Mouse (Mus musculus): ENCODE data around the gene Hist1h2bk.
"Not testable (repeated sequence)": the region's sequence is repeated elsewhere in the genome, so short reads cannot be mapped to it uniquely, and the experiment has no call there.

The Hist1h2bk gene

DNA sequence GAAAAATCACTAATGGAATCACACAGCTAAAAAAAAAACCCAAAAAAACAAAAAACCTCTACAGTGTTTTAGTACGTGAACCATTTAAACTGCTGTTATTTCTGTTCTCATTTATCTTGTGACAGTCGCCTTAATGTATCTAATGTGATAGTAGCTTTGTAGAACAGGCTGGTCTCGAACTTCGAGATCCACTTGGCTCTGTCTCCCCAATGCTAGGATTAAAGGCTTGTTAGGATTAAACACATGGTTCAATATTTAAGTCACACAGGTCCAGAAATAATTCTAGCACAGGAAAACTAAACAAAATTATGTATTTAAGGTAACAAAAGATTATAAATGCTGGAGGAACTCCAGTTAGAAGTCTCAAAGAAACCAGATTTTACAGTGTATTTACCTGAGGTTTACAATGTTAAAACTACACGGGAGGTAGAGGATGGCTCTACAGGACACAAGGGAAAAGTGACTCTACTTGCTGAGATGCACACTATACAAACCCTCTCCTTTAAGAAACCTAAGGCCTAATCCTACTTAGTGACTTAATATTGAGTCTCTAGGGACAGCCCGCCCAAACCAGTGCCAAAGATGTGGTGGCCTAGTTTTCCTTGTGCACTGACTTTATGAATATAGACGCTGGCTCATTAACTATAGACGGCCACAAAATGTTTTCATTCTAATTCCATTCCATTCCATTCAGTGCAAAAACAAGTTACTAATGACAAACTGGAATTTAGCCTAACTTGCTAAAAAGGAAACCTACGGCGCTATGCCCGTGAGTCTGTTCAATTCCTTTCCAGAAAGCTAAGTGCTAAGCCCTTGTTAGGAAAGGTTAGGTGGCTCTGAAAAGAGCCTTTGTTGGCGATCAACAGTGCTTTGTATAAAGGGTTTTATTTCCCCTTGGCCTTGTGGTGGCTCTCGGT, 6.2 kb downstream of the Hist1h2bk start:
- no peak for DNase-seq

DNA sequence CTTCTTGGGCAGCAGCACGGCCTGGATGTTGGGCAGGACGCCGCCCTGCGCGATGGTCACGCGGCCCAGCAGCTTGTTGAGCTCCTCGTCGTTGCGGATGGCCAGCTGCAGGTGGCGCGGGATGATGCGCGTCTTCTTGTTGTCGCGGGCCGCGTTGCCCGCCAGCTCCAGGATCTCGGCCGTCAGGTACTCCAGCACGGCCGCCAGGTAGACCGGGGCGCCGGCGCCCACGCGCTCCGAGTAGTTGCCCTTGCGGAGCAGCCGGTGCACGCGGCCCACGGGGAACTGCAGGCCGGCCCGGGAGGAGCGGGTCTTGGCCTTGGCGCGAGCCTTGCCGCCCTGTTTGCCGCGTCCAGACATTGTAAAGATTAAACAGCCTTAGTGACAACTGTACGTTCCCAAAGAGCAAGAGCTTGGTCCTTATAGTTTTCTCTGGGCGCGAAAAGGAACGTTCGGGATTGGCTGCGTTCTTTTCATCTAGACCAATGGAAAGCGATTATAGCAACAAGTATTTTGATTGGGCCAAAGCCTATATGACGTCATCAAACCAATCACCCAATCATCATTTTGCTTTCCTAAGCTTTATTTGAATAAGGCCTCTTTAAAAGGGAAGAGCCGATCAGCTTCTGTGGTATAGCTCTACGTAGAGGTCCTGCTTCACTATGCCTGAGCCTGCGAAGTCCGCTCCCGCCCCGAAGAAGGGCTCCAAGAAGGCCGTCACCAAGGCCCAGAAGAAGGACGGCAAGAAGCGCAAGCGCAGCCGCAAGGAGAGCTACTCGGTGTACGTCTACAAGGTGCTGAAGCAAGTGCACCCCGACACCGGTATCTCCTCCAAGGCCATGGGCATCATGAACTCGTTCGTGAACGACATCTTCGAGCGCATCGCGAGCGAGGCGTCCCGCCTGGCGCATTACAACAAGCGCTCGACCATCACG, 7.2 kb downstream of the Hist1h2bk start, which contains the start of the genes Hist1h2ag and Hist1h2bj:
Hist1h2ag (minus strand) TSS at position 377 of the 935 bp plus-strand sequence.
Hist1h2bj (plus strand) TSS at position 647 of the 935 bp plus-strand sequence.
- DNase-seq, result peak; percentile 58

DNA sequence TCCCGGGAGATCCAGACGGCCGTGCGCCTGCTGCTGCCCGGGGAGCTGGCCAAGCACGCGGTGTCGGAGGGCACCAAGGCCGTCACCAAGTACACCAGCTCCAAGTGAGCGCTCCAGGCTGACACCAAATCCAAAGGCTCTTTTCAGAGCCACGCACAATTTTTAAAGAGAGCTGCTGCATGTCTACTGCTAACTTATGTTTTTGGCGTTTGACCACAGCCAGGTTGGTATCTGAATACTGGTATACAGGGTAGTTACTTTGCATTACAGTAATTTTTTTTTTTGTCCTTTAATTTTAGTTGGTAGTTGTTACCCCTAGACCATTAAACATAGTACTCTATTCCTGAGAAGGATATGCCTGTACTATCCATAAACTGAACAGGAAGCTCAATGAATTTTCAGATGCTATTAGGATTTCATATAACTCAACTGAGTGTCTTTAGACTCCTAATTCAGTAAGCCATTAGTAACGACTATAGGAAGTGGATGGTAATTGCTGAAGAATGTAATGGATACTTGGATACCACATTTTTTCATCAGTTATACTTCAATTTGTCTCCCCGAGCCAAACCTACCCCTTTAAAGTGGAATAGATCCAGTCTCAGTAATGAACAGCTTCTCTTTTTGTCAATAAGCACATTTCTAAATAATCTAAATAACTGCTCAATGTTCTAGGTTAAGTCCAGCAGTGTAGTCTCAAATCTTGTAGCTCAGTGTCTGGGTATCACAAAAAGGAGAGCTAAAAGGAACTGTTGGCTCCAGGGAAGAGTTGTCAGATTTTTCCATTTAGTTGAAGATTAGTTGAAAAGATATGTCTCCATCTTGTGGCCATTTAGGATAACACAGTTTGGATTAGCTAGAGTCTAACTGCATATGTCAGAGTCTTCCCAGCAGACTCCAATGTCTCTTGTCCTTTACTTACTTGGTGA, 8.1 kb downstream of the Hist1h2bk start:
- DNase-seq, result no peak

DNA sequence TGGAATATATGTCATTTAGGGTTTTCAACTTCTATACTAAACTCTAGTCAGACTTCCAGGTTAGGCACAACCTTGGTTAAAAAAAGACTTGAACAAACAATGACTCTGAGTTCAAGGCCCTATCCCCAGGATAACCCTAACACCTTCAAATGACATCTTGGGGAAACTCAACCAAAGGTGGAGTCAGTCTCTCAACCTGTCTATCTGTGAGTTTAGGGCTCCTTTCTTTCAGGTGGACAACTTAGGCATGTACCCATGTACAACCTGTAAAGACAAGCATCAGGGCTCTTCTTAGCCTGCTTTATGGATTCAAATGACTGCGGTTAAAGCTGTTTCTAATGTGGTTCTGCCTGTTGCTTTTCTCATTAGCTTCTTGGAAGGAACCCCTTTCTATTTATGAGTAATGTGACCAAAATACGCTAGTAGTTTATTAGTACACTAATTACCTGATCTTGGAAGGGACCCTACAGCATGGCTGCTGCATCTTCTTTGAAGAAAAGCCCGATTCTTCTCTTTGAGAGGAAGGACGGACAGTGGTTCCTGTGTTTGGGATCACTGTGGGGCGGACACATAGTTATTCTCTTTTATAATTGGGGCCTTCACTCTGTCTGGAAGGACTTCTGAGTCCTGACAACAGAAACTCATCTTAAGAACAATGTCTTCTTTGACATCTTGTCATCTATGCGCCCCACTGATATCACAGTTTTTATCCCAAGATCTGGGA, 8.9 kb downstream of the Hist1h2bk start:
- no peak for DNase-seq

DNA sequence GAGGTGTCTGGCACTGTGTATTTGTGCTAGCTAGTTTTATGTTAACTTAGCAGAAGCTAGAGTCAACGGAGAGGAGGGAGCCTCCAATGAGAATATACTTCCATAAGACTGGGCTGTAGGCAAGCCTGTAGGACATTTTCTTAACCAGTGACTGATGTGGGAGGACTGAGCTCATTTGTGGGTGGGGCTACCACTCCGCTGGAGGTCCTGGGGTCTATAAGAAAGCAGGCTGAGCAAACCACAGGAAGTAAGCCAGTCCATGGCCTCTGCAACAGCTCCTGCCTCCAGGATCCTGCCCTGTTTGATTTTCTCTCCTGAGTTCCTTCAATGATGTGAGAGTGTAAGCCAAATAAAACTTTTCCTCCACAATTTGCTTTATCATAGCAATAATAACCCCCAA, 9.6 kb downstream of the Hist1h2bk start:
- no peak for DNase-seq

DNA sequence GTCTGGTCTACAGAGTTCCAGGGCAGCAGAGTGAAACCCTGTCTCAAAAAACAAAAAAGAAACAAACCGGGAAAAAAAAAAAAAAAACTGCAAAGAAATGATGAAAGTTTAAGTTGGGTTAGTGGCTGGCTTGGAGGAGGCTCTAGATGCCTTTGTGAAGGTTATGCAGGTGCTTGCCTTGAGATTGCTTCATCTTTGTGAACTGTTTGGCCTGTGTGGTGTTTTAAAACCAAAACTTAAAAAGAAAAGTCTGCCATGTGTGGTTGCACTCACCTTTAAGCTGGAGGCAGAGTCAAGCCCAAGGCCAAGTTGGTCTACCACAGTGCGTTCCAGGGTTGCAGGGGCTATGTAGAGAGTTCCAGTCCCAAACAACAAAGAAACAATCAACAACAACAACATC, 13.4 kb downstream of the Hist1h2bk start:
- DNase-seq, result no peak

DNA sequence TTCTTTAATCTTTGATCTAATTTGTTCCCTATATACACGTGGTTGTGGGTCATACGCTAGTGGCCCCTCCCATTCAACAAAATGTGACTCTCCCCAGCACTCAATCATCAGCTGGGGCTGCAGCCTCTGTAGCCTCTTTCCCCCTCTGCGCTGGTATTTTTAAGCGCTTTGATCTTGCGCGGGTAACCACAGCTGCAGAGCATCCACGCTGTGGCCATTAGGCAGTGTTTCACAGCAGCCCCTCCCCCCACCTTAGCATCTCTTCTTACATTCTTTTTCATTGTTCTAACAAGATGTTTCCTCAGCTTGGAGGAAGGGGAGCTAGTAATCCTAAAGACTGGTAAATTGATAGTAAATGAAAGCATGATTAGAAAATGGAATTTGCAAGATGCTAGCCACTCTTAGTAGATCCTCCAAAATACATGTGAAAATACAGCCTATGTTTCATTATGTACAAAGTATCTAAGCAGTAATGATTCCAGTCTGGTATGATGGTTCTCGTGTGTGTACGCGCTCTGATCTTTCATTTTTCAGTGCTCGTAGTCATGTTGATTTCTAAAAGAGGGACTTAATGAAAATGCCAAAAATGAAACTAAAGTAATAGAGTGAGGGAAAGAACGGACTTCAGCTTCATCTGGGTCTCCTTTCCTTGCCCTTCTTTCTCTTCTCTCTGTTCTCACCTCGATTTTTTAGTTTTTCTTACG, 14.2 kb downstream of the Hist1h2bk start:
- DNase-seq, result peak; percentile 47

DNA sequence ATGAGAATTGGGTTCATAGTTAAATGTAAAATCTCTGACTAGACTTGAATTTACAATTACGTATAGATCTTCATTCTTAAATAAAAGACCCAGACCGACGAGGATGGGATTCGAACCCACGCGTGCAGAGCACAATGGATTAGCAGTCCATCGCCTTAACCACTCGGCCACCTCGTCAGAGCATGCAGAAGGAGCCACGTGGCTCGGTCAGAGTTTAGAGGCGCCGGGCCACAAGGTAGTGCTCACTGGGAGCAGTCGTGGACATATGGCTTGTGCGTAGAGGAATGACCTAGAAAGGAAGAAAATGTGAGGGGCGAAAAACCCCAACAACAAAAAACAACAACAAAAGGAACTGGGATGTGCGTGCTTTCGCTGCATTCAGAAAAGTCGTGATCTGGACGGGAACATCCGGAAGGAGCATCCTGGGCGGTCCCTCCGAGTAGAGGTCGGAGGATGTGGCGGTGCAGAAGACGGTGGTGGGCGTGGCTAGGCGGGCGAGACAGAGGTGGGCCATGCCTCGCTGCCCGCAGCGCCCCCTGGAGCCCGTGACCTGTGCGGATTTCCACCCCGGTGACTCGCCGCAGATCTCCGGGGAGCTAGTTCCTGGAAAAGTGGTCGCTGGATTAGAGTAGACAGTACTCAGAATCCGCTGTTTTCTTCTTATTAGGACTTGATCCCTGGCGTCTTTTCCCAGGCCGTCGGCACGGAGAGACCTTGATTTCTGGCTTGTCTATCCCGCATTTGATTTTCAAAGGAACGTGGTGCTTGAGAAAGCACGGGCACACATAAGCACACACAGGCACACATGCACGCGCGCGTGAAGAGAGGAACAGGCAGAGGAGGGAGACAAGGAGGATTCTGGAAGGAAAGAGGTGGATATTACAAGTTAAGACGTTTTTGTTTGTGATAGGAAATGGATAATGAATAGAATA, 15.2 kb downstream of the Hist1h2bk start:
- peak; percentile 87 for DNase-seq

DNA sequence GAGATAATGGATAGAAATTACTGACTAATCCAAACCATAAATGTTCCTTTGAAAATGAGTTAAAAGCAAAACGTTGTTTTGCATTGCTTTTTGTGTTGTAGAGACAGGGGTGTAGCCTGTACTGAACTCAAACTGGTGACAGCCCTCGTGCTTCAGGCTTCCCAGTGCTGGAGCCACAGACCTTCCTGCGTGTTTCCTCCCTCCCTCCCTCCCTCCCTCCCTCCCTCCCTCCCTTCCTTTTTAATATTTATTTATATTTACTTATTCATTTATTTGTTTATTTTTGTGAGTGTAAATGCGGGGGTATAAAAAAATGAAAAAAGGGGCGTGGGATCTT, 15.8 kb downstream of the Hist1h2bk start:
- no peak for DNase-seq

DNA sequence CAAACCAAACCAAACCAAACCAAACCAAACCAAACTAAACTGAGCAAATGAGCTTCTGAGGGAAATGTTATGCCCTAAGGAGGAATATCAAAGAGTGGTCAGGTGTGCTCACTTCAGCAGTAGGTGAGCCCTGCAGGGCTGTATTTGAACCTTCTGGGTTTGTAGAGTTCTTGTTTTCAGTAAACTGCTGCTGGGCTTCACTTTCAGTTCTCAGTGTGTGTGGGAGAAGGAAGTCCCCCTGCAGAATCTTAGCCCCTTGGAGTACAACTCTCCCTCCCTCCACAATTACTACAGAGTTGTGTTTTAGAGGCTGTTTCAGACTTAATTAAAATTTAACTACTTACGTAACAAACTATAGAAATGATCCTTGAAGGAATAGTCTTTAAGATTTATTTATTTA, 18.1 kb downstream of the Hist1h2bk start:
- DNase-seq, result no peak

DNA sequence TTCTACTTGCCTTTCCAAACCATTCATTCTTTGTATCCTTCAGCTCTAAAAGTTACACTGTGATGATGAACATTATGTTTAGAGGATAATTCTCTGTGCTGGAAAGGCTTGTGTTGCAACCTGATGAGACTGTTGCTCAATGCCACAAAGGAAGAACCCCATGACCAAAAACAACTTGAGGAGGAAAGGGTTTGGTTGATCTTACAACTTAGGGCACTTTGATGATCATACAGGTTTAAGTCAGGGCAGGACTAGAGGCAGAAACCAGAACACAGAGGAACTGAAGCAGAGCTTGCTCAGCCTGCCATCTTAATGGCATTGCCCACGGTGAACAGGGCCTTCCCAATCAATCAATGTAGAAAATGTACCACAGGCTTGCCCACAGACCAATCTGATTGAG, 25.8 kb downstream of the Hist1h2bk start:
- DNase-seq, result no peak

DNA sequence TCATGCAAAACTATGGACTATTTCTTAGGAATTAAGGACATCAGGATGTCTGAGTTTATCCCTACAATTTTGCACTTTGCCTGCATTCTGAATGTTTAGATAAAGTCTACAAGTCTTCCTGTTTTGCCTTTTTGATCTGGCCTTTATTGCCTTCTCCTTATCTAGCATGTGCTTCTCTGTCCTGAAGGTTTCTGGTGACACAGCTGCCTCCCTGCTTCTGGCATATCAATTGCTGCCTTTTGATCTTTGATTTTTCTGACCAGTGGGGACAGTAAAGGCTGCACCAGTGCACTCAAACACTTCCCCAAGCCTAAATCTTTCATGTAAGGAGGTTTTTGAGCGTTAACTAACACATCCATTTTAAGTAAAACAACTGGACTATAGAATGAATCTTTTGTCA, 27.8 kb downstream of the Hist1h2bk start:
- no peak for DNase-seq

DNA sequence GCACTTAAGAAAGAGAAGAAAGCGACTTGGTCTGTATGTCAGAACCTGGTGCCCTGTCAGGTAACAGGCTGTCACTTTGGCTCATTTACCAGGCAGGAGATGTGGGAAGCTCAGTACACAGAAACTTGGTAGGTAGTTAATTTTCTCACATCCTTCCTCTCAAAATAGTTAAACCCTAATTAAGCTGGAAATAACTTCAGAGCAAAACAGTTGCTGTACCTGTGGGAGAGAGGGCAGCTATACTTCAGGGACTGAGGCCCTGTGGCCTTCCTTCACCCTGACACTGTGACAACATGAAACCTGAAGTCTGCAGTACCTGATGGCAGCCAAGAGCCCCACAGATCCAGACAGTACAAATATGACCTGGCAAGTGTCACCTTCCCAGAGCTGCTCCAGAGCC, 48.5 kb downstream of the Hist1h2bk start, which contains the start of gene Vmn1r188:
Vmn1r188 (plus strand) TSS at position 301 of the 400 bp plus-strand sequence.
- not testable (repeated sequence) for DNase-seq

Data from right cerebral cortex, postnatal 14 days (tissue).